Mouse (Mus musculus): ENCODE results near the gene Pnldc1.

DNA sequence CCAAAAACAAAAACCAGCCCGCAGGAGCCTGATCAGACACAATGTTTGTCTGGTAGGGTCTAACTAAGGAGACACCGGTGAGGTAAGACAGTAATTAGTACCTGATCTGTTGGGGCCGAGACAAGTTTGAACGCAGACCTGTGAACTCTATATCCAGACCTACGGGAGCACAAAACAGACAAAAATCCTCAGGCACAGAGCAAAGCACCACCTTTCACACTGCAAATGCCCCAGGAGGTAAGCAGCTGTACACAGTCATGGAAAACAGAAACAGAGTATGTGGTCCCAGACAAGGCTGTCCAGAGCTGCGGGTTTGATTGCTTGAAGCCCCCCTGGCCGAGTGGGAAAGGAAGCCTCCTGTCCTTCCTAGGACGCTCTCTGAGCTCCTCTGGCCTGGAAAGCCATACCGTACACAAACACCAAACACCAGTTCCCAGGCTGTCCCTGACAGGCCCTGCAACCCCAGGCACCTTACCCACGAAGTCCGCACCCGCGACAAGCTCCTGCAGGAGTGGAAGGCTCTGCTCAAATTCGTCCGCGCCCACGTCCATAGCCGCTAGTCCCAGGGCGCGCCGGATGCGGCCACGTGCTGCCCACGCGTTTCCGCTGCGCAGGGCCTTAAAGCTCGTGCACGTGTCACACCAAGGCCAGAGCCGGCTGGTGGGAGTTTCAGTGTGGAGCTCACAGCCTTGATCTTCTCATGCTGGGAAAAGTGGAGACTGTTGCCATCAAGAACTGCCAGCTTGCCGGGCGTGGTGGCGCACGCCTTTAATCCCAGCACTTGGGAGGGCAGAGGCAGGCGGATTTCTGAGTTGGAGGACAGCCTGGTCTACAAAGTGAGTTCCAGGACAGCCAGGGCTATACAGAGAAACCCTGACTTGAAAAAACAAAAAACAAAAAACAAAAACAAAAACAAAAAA, at the start of gene Pnldc1:
- TF ChIP-seq CTCF (IDR thresholded peaks at IDR 0.05; ENCODE audit: borderline replicate concordance, extremely low read depth, insufficient read depth, insufficient read length) (no peak), POLR2A (IDR thresholded peaks at IDR 0.05; ENCODE audit: borderline replicate concordance, extremely low read depth, insufficient read depth, insufficient read length, poor library complexity, severe bottlenecking) (no peak)

All from brain, embryonic 14.5 days (tissue).